Mouse (Mus musculus) heart, embryonic 13.5 days (tissue): ENCODE data around the gene Asb16. TPM values are rescaled to one million over a fixed set of nuclear protein-coding genes. Genes with fewer than 3 reads are reported as not detected.

Source experiments
- ATAC-seq: fragments of 200-750 bp; cut with Nextera tagmentation; 2 replicates; pipeline ENCODE4 v1.8.0; 2017; ENCODE audit warnings: moderate TSS enrichment; ENCODE audit not compliant: insufficient number of reproducible peaks, low FRiP score, low TSS enrichment; ENCODE audit errors: extremely low read depth
- H3K27ac ChIP-seq: fragments of 300-500 bp; sonication (generic); replicated peaks from 2 replicates; pipeline ENCODE4 v1.5.1; 2015; ENCODE audit warnings: moderate library complexity, mild to moderate bottlenecking, inconsistent platforms
- H3K27me3 ChIP-seq: fragments of 300-500 bp; sonication (generic); replicated peaks from 2 replicates; pipeline ENCODE4 v1.6.1; 2015; ENCODE audit warnings: mild to moderate bottlenecking, inconsistent platforms
- H3K36me3 ChIP-seq: fragments of 300-500 bp; sonication (generic); 2 replicates; pipeline ENCODE4 v1.6.1; 2015; ENCODE audit warnings: mild to moderate bottlenecking, inconsistent platforms
- H3K4me1 ChIP-seq: fragments of 300-500 bp; sonication (generic); 2 replicates; pipeline ENCODE4 v1.6.1; 2015; ENCODE audit warnings: inconsistent platforms
- H3K4me2 ChIP-seq: fragments of 300-500 bp; sonication (generic); 2 replicates; pipeline ENCODE4 v1.6.1; 2015; ENCODE audit warnings: inconsistent platforms, mild to moderate bottlenecking, moderate library complexity
- H3K4me3 ChIP-seq: fragments of 300-500 bp; sonication (generic); 2 replicates; pipeline ENCODE4 v1.5.1; 2015; ENCODE audit warnings: moderate library complexity, mild to moderate bottlenecking, inconsistent platforms
- H3K9ac ChIP-seq: fragments of 300-500 bp; sonication (generic); 2 replicates; pipeline ENCODE4 v1.6.1; 2015; ENCODE audit warnings: inconsistent platforms, mild to moderate bottlenecking, moderate library complexity
- H3K9me3 ChIP-seq: fragments of 300-500 bp; sonication (generic); 2 replicates; pipeline ENCODE4 v1.6.1; 2016; ENCODE audit warnings: inconsistent platforms
- WGBS: fragments of 180-500 bp; shearing (Covaris S2); methylation state at CpG from one replicate; pipeline ENCODE4 v1.1.7; 2015; ENCODE audit warnings: mixed read lengths; 5-methylcytosine and 5-hydroxymethylcytosine counted together
- polyA plus RNA-seq: library from polyadenylated mRNA; unstranded; fragments of >200 nt; fragmentation: Nextera tagmentation; extraction: Ambion mirVana; gene quantifications from 2 replicates; pipeline ENCODE4 v1.2.1, GENCODE M21; 2015

Asb16 gene
- polyA plus RNA-seq, 1 experiment from 2014 or later = 0.09 TPM

- Histone ChIP-seq H3K4me2 (peak overlapping the region; percentile 83), H3K27me3 (no peaks in the 10 kb centered on the region), H3K4me1 (peaks cover 27% of the 10 kb centered on the region), H3K9ac (peak overlapping the region; percentile 82), H3K9me3 (no peaks in the 10 kb centered on the region), H3K36me3 (no peaks in the 10 kb centered on the region), H3K27ac (peak overlapping the region; percentile 36), H3K4me3 (peak overlapping the region; percentile 43)
- 2% methylated on average over 32 of the region's 32 CpGs for whole genome bisulfite sequencing
- peak; percentile 21; the same call in 1 of the 2 replicates for ATAC-seq
Observed at GRCm38 (mm10) chr11:102244926-102245449, 23.6 kb upstream of the Asb16 start.

GRCm38 (mm10) chr11:102245581-102246272 lies 22.8 kb upstream of the Asb16 start:
- 65% methylated on average over 14 of the region's 14 CpGs for WGBS
- peaks cover 27% of the 10 kb centered on the region for H3K4me1 ChIP-seq
- no peaks in the 10 kb centered on the region for H3K9me3 ChIP-seq
- ATAC-seq = no peak
- peak overlapping the region; percentile 36 for H3K27ac ChIP-seq
- peaks cover 4% of the 10 kb centered on the region for H3K36me3 ChIP-seq
- peak overlapping the region; percentile 83 for H3K4me2 ChIP-seq
- peak overlapping the region; percentile 82 for H3K9ac ChIP-seq
- H3K4me3 ChIP-seq = peak overlapping the region; percentile 43
- no peaks in the 10 kb centered on the region for H3K27me3 ChIP-seq

- H3K27me3 ChIP-seq = no peaks in the 10 kb centered on the region
- H3K9ac ChIP-seq = no peak overlapping the region
- H3K27ac ChIP-seq = no peak overlapping the region
- ATAC-seq = no peak
- H3K9me3 ChIP-seq = no peaks in the 10 kb centered on the region
- H3K4me1 ChIP-seq = peaks cover 27% of the 10 kb centered on the region
- peaks cover 9% of the 10 kb centered on the region for H3K36me3 ChIP-seq
- WGBS = 74% methylated on average over 6 of the region's 6 CpGs
- no peak overlapping the region for H3K4me2 ChIP-seq
- H3K4me3 ChIP-seq = no peak overlapping the region
Observed at GRCm38 (mm10) chr11:102246273-102246635, 22.3 kb upstream of the Asb16 start.

GRCm38 (mm10) chr11:102246871-102247270 lies 21.7 kb upstream of the Asb16 start:
- H3K4me3 ChIP-seq = no peak overlapping the region
- WGBS = 78% methylated on average over 4 of the region's 4 CpGs
- no peak overlapping the region for H3K9ac ChIP-seq
- H3K27ac ChIP-seq = no peak overlapping the region
- H3K36me3 ChIP-seq = peaks cover 15% of the 10 kb centered on the region
- peaks cover 27% of the 10 kb centered on the region for H3K4me1 ChIP-seq
- H3K9me3 ChIP-seq = no peaks in the 10 kb centered on the region
- H3K4me2 ChIP-seq = no peak overlapping the region
- no peaks in the 10 kb centered on the region for H3K27me3 ChIP-seq
- ATAC-seq = no peak

- ATAC-seq = 0 out of 2 replicates have a peak, but pooled peaks have one; percentile 20
Observed at GRCm38 (mm10) chr11:102248630-102249230, 19.8 kb upstream of the Asb16 start, which contains the start of gene BC030867. Gene BC030867 (plus strand): TSS chr11:102248882.

GRCm38 (mm10) chr11:102249351-102250090 lies 19.0 kb upstream of the Asb16 start:
- ATAC-seq = no peak
- no peaks in the 10 kb centered on the region for H3K27me3 ChIP-seq
- H3K4me2 ChIP-seq = peak overlapping the region; percentile 89
- peaks cover 36% of the 10 kb centered on the region for H3K4me1 ChIP-seq
- H3K36me3 ChIP-seq = peaks cover 21% of the 10 kb centered on the region
- H3K9me3 ChIP-seq = no peaks in the 10 kb centered on the region
- 13% methylated on average over 9 of the region's 9 CpGs for WGBS
- no peak overlapping the region; the same call in 1 of the 2 replicates for H3K27ac ChIP-seq
- H3K4me3 ChIP-seq = peak overlapping the region; percentile 76
- peak overlapping the region; percentile 89 for H3K9ac ChIP-seq

More at GRCm38 (mm10) chr11:102248630-102249230, 19.8 kb upstream of the Asb16 start, which contains the start of gene BC030867:
- WGBS = under 1% methylated on average over 41 of the region's 41 CpGs
- peak within 1 kb of the TSS; percentile 40; the same call in 1 of the 2 replicates for H3K27ac ChIP-seq
- peak within 1 kb of the TSS; percentile 76 for H3K4me3 ChIP-seq
- peak within 1 kb of the TSS; percentile 89 for H3K4me2 ChIP-seq
- H3K4me1 ChIP-seq = peaks cover 30% of the 10 kb centered on the region
- H3K27me3 ChIP-seq = no peaks in the 10 kb centered on the region
- peak within 1 kb of the TSS; percentile 89 for H3K9ac ChIP-seq
- no peaks in the 10 kb centered on the region for H3K9me3 ChIP-seq
- H3K36me3 ChIP-seq = peaks cover 19% of the 10 kb centered on the region

- Histone ChIP-seq H3K4me1 (peaks cover 27% of the 10 kb centered on the region), H3K27me3 (no peaks in the 10 kb centered on the region), H3K4me3 (no peak overlapping the region), H3K36me3 (peaks cover 59% of the 10 kb centered on the region), H3K9me3 (no peaks in the 10 kb centered on the region), H3K4me2 (no peak overlapping the region), H3K9ac (peak overlapping the region; percentile 56; the same call in 1 of the 2 replicates), H3K27ac (no peak overlapping the region)
- ATAC-seq = no peak
- 42% methylated on average over 9 of the region's 9 CpGs for WGBS
Observed at GRCm38 (mm10) chr11:102257514-102257913, 11.0 kb upstream of the Asb16 start.

- no peak overlapping the region for H3K4me3 ChIP-seq
- H3K9me3 ChIP-seq = no peaks in the 10 kb centered on the region
- no peak overlapping the region for H3K9ac ChIP-seq
- H3K4me1 ChIP-seq = peaks cover 27% of the 10 kb centered on the region
- 56% methylated on average over 6 of the region's 6 CpGs for WGBS
- ATAC-seq = no peak
- no peak overlapping the region for H3K4me2 ChIP-seq
- H3K27ac ChIP-seq = no peak overlapping the region
- H3K36me3 ChIP-seq = peaks cover 63% of the 10 kb centered on the region
- H3K27me3 ChIP-seq = no peaks in the 10 kb centered on the region
Observed at GRCm38 (mm10) chr11:102258095-102258494, 10.4 kb upstream of the Asb16 start.

- H3K27me3 ChIP-seq = no peaks in the 10 kb centered on the region
- no peak overlapping the region for H3K4me2 ChIP-seq
- H3K9ac ChIP-seq = no peak overlapping the region
- peaks cover 27% of the 10 kb centered on the region for H3K4me1 ChIP-seq
- no peak overlapping the region for H3K27ac ChIP-seq
- no peak overlapping the region for H3K4me3 ChIP-seq
- no peak for ATAC-seq
- H3K9me3 ChIP-seq = no peaks in the 10 kb centered on the region
- H3K36me3 ChIP-seq = peaks cover 67% of the 10 kb centered on the region
- WGBS = 86% methylated on average over 3 of the region's 3 CpGs
Observed at GRCm38 (mm10) chr11:102258521-102258920, 10.0 kb upstream of the Asb16 start.

- H3K9ac ChIP-seq = 0 out of 2 replicates have a peak overlapping the region, but pooled peaks have one; percentile 10
- H3K9me3 ChIP-seq = no peaks in the 10 kb centered on the region
- peaks cover 11% of the 10 kb centered on the region for H3K4me1 ChIP-seq
- H3K27me3 ChIP-seq = no peaks in the 10 kb centered on the region
- WGBS = 86% methylated on average over 7 of the region's 7 CpGs
- peaks cover 49% of the 10 kb centered on the region for H3K36me3 ChIP-seq
- no peak for ATAC-seq
- no peak overlapping the region for H3K4me3 ChIP-seq
- no peak overlapping the region for H3K4me2 ChIP-seq
- H3K27ac ChIP-seq = no peak overlapping the region
Observed at GRCm38 (mm10) chr11:102263211-102263610, 5.3 kb upstream of the Asb16 start.

- H3K4me1 ChIP-seq = peaks cover 17% of the 10 kb centered on the region
- no peak overlapping the region for H3K4me2 ChIP-seq
- H3K9me3 ChIP-seq = no peaks in the 10 kb centered on the region
- H3K27me3 ChIP-seq = no peaks in the 10 kb centered on the region
- no peak for ATAC-seq
- 59% methylated on average over 14 of the region's 14 CpGs for WGBS
- H3K9ac ChIP-seq = no peak overlapping the region
- peaks cover 27% of the 10 kb centered on the region for H3K36me3 ChIP-seq
- H3K4me3 ChIP-seq = no peak overlapping the region
- no peak overlapping the region for H3K27ac ChIP-seq
Observed at GRCm38 (mm10) chr11:102265816-102266215, 2.7 kb upstream of the Asb16 start.
